Mouse (Mus musculus): Measurements from ENCODE around the gene Gm49369.

The Gm49369 gene

GRCm38 (mm10) chr7:142394261-142395190, 12.1 kb upstream of the Gm49369 start:
- DNase-seq (ENCODE audit: low spot score in 2 of 2), result no peak

GRCm38 (mm10) chr7:142393191-142393590, 10.7 kb upstream of the Gm49369 start:
- DNase-seq (ENCODE audit: low spot score in 2 of 2), result no peak

GRCm38 (mm10) chr7:142391609-142392008, 9.1 kb upstream of the Gm49369 start:
- no peak for DNase-seq (ENCODE audit: low spot score in 2 of 2)

- DNase-seq (ENCODE audit: low spot score in 2 of 2), result no peak
Observed at GRCm38 (mm10) chr7:142391108-142391507, 8.6 kb upstream of the Gm49369 start.

GRCm38 (mm10) chr7:142389961-142390650, 7.6 kb upstream of the Gm49369 start:
- DNase-seq (ENCODE audit: low spot score in 2 of 2), result no peak

- no peak for DNase-seq (ENCODE audit: low spot score in 2 of 2)
Observed at GRCm38 (mm10) chr7:142388740-142389139, 6.3 kb upstream of the Gm49369 start.

GRCm38 (mm10) chr7:142388198-142388597, 5.7 kb upstream of the Gm49369 start:
- no peak for DNase-seq (ENCODE audit: low spot score in 2 of 2)

GRCm38 (mm10) chr7:142387419-142388148, 5.1 kb upstream of the Gm49369 start, which contains the start of gene Ctsd:
TSS of gene Ctsd (minus strand) at chr7:142388038.
- peak; percentile 91 to 95 for DNase-seq (ENCODE audit: low spot score in 2 of 2)

- DNase-seq (ENCODE audit: low spot score in 2 of 2), result no peak
Observed at GRCm38 (mm10) chr7:142386621-142387201, 4.2 kb upstream of the Gm49369 start.

- no peak for DNase-seq (ENCODE audit: low spot score in 2 of 2)
Observed at GRCm38 (mm10) chr7:142385742-142386403, 3.4 kb upstream of the Gm49369 start.

- DNase-seq (ENCODE audit: low spot score in 2 of 2), result no peak
Observed at GRCm38 (mm10) chr7:142384306-142384705, 1.8 kb upstream of the Gm49369 start.

GRCm38 (mm10) chr7:142381175-142381574, 1.3 kb downstream of the Gm49369 start:
- no peak for DNase-seq (ENCODE audit: low spot score in 2 of 2)

- DNase-seq (ENCODE audit: low spot score in 2 of 2), result no peak
Observed at GRCm38 (mm10) chr7:142379186-142379585, 3.3 kb downstream of the Gm49369 start.

- no peak for DNase-seq (ENCODE audit: low spot score in 2 of 2)
Observed at GRCm38 (mm10) chr7:142377233-142377925, 5.1 kb downstream of the Gm49369 start.

GRCm38 (mm10) chr7:142376096-142376495, 6.4 kb downstream of the Gm49369 start:
- no peak for DNase-seq (ENCODE audit: low spot score in 2 of 2)

- no peak for DNase-seq (ENCODE audit: low spot score in 2 of 2)
Observed at GRCm38 (mm10) chr7:142375261-142375724, 7.2 kb downstream of the Gm49369 start.

GRCm38 (mm10) chr7:142374413-142375015, 8.0 kb downstream of the Gm49369 start:
- no peak for DNase-seq (ENCODE audit: low spot score in 2 of 2)

GRCm38 (mm10) chr7:142373641-142374412, 8.6 kb downstream of the Gm49369 start, which contains the start of gene Ifitm10:
TSS of gene Ifitm10 (minus strand) at chr7:142373753.
- no peak for DNase-seq (ENCODE audit: low spot score in 2 of 2)

GRCm38 (mm10) chr7:142373039-142373438, 9.4 kb downstream of the Gm49369 start:
- DNase-seq (ENCODE audit: low spot score in 2 of 2), result no peak

Measured in frontal cortex, postnatal 25 days (tissue).